Mouse (Mus musculus) heart, embryonic 16.5 days (tissue): ENCODE data around the gene Tnfrsf23. TPM values are rescaled to one million over a fixed set of nuclear protein-coding genes. Genes with fewer than 3 reads are reported as not detected.

Source experiments
- ATAC-seq: fragments of 200-750 bp; cut with Nextera tagmentation; replicated peaks from 2 replicates; pipeline ENCODE4 v1.8.0; 2017; ENCODE audit warnings: moderate number of reproducible peaks; ENCODE audit not compliant: insufficient read depth, low FRiP score; ENCODE audit errors: extremely low read depth
- H3K27ac ChIP-seq: fragments of 300-500 bp; sonication (generic); 2 replicates; pipeline ENCODE4 v1.5.1; 2014; ENCODE audit warnings: mild to moderate bottlenecking, low read length, control low read depth, moderate library complexity
- H3K27me3 ChIP-seq: fragments of 300-500 bp; sonication (generic); 2 replicates; pipeline ENCODE4 v1.6.1; 2014; ENCODE audit warnings: low read length, mixed read lengths; ENCODE audit not compliant: control insufficient read depth, insufficient read depth
- H3K36me3 ChIP-seq: fragments of 300-500 bp; sonication (generic); 2 replicates; pipeline ENCODE4 v1.6.1; 2014; ENCODE audit not compliant: control insufficient read depth, insufficient read depth
- H3K4me1 ChIP-seq: fragments of 300-500 bp; sonication (generic); 2 replicates; pipeline ENCODE4 v1.6.1; 2014; ENCODE audit warnings: low read length, mixed read lengths; ENCODE audit not compliant: control insufficient read depth, insufficient read depth
- H3K4me2 ChIP-seq: fragments of 300-500 bp; sonication (generic); 2 replicates; pipeline ENCODE4 v1.6.1; 2014; ENCODE audit warnings: low read depth, mild to moderate bottlenecking, control low read depth, low read length
- H3K4me3 ChIP-seq: fragments of 300-500 bp; sonication (generic); 2 replicates; pipeline ENCODE4 v1.5.1; 2014; ENCODE audit warnings: mild to moderate bottlenecking, control low read depth, low read length
- H3K9ac ChIP-seq: fragments of 300-500 bp; sonication (generic); 2 replicates; pipeline ENCODE4 v1.6.1; 2014; ENCODE audit warnings: low read length, control low read depth
- H3K9me3 ChIP-seq: fragments of 300-500 bp; sonication (generic); replicated peaks from 2 replicates; pipeline ENCODE4 v1.6.1; 2016; ENCODE audit warnings: low read length; ENCODE audit not compliant: control insufficient read depth
- WGBS: fragments of 180-500 bp; shearing (Covaris S2); extraction: QIAGEN DNeasy Blood & Tissue Kit; methylation state at CpG from one replicate; pipeline ENCODE4 v1.1.7; 2014; 5-methylcytosine and 5-hydroxymethylcytosine counted together
- polyA plus RNA-seq: library from polyadenylated mRNA; unstranded; fragments of >200 nt; fragmentation: Nextera tagmentation; extraction: Ambion mirVana; gene quantifications from 2 replicates; pipeline ENCODE4 v1.2.1, GENCODE M21; 2015

Tnfrsf23 gene
- polyA plus RNA-seq, 1 experiment from 2014 or later: 1.3 TPM

DNA sequence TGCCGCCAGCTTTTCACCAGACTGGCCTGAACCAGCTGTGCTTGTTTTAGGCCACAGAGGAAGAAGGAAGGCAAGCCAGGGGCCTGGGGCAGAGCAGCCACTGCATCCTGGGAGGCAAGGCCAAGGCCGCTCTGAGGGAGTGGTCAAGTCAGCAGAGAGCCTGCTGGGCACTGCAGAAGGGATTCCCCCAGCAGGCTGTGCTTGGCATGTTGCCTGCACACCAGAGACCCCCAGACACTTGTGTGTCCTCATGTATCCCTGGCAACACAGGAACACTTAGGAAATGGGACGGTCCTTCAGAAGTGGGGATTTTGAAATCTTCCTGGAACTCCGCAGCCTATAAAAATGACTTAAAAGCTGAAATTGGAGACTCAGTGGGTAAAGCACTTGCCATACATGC lies 26.4 kb upstream of the Tnfrsf23 start:
- Histone ChIP-seq H3K9me3 (no peaks in the 10 kb centered on the region), H3K9ac (no peak overlapping the region), H3K27ac (peak overlapping the region; percentile 25), H3K36me3 (peaks cover 32% of the 10 kb centered on the region), H3K4me3 (no peak overlapping the region), H3K4me2 (no peak overlapping the region), H3K4me1 (peaks cover 29% of the 10 kb centered on the region), H3K27me3 (no peaks in the 10 kb centered on the region)
- WGBS: 51% methylated on average over 4 of the region's 4 CpGs
- ATAC-seq: no peak

DNA sequence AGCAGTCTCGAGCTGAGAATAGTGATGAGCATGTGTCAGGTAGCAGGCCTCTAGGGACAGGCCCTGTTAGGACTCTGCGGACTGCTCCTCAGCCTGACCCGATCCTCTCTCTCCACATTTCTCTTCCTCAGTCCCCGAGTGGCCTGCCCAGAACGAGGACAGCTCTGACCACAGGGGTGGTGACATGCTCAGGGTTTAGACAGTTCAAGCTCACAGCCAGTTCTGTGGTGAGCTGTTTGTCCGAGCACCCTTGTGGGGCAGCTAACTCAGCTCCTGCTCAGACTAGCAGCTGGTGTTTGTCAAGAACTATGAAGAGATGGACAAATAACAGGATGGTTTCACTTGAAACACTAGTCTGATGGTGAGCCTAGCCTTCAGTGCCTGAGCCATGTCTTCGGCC lies 25.7 kb upstream of the Tnfrsf23 start:
- Histone ChIP-seq H3K27ac (no peak overlapping the region), H3K4me2 (no peak overlapping the region), H3K9me3 (no peaks in the 10 kb centered on the region), H3K4me3 (no peak overlapping the region), H3K4me1 (peaks cover 27% of the 10 kb centered on the region), H3K9ac (no peak overlapping the region), H3K27me3 (no peaks in the 10 kb centered on the region), H3K36me3 (peaks cover 32% of the 10 kb centered on the region)
- 79% methylated on average over 7 of the region's 7 CpGs for WGBS
- no peak for ATAC-seq

DNA sequence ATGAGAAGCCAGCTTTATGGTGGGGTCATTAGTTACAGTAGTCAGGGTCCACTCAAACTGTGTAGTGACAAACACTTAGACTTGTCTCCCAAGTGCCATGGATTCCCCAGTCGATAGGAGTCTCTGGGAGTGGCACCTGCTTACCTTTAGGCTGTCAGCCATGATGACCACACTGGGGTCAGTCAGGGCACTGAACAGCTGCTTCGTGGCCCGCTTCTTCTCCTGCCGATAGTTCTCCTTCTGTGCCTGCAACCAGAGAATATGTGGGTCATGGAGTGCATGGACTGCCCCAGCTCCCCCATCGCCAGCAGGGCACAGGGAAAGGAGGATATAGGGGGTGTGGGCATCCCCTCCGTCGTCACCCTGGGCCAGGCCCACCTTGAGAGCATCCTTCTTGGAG lies 23.7 kb upstream of the Tnfrsf23 start:
- no peak for ATAC-seq
- Histone ChIP-seq H3K9ac (no peak overlapping the region), H3K27ac (no peak overlapping the region), H3K4me2 (no peak overlapping the region), H3K4me3 (no peak overlapping the region), H3K4me1 (peaks cover 19% of the 10 kb centered on the region), H3K9me3 (no peaks in the 10 kb centered on the region), H3K27me3 (no peaks in the 10 kb centered on the region), H3K36me3 (peaks cover 33% of the 10 kb centered on the region)
- WGBS: 92% methylated on average over 7 of the region's 7 CpGs

DNA sequence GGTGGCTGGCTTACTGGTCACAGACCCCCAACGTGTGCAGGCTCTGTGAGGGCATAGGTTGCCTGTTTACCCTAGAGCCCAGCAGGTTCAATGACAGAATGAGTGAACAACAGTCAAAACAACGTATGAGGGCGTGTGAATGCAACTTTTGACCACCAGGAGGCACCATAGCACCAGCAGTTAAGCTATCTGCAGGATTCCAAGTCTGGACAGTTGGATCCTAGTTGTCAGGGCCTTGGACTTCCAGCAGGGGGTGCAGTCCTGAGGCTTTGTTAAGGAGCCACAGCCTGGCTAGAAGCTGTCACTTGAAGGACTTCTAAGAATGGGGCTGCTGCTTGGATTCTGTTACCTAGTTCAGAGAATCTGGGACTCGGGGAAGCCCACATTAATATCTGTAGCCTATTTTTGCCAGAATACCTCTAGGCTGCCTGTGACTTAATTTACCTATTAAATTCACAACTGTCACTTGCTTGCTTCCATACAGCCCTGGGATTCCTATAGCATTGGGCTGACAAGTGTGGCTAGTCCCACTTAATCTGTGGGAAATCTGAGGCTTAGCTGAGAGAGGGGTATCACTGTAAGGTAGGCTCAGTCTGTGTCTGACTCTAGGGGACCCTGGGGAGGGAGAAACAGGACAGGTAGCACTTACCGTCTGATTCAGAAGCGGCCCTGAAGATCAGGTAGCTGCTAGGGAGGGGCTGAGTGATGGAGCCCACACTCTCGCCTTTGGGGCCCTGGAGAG lies 21.2 kb upstream of the Tnfrsf23 start:
- WGBS: 38% methylated on average over 7 of the region's 7 CpGs
- peaks cover 2% of the 10 kb centered on the region for H3K4me1 ChIP-seq
- ATAC-seq: peak; percentile 68
- H3K27me3 ChIP-seq: no peaks in the 10 kb centered on the region
- H3K4me3 ChIP-seq: no peak overlapping the region
- no peak overlapping the region for H3K27ac ChIP-seq
- H3K4me2 ChIP-seq: no peak overlapping the region
- H3K36me3 ChIP-seq: peaks cover 40% of the 10 kb centered on the region
- no peaks in the 10 kb centered on the region for H3K9me3 ChIP-seq
- no peak overlapping the region for H3K9ac ChIP-seq

DNA sequence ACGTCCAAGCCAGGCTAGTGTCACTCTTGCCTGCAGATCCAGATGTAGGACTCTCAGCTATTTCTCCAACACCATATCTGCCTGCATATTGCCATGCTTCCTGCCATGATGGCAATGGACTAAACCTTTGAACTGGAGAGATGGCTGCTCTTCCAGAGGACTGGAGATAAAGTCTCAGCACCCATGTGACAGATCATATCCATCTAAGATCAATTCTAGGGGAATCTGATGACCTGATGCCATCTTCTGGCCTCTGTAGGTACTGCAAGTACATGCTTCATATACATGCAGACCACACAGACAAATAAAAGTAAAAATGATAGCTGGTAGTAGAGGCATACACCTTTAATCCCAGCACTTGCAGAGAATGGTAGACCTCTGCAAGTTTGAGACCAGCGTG lies 10.5 kb upstream of the Tnfrsf23 start:
- ATAC-seq: no peak
- H3K36me3 ChIP-seq: peaks cover 65% of the 10 kb centered on the region
- H3K9me3 ChIP-seq: no peaks in the 10 kb centered on the region
- no peaks in the 10 kb centered on the region for H3K27me3 ChIP-seq
- H3K27ac ChIP-seq: no peak overlapping the region
- H3K9ac ChIP-seq: no peak overlapping the region
- H3K4me2 ChIP-seq: no peak overlapping the region
- WGBS: 63% methylated on average over 2 of the region's 2 CpGs
- no peak overlapping the region for H3K4me3 ChIP-seq
- H3K4me1 ChIP-seq: peaks cover 3% of the 10 kb centered on the region

DNA sequence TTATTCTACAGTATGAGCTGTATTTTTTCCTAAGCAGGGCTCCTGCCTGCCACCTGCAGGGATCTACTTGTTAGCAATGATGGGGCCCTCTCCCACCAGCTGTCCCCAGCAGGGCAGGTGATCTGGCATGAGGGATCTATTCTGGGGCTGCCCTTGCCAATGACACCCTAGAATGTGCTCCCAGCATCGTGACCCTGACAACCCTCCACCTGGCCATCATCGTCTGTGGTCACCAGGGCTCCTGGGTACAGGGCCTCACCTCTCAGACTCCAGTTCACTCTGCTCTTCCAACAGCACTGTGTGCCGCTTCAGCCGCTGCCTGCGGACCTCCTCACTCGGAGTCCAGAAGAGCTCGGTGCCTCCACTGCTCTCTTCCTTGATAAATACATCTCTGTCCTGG lies 8.9 kb upstream of the Tnfrsf23 start:
- H3K9me3 ChIP-seq: no peaks in the 10 kb centered on the region
- peaks cover 7% of the 10 kb centered on the region for H3K4me1 ChIP-seq
- H3K27me3 ChIP-seq: no peaks in the 10 kb centered on the region
- no peak overlapping the region for H3K27ac ChIP-seq
- whole genome bisulfite sequencing: 88% methylated on average over 7 of the region's 7 CpGs
- no peak overlapping the region for H3K4me2 ChIP-seq
- no peak overlapping the region for H3K4me3 ChIP-seq
- peaks cover 73% of the 10 kb centered on the region for H3K36me3 ChIP-seq
- no peak for ATAC-seq
- no peak overlapping the region for H3K9ac ChIP-seq

DNA sequence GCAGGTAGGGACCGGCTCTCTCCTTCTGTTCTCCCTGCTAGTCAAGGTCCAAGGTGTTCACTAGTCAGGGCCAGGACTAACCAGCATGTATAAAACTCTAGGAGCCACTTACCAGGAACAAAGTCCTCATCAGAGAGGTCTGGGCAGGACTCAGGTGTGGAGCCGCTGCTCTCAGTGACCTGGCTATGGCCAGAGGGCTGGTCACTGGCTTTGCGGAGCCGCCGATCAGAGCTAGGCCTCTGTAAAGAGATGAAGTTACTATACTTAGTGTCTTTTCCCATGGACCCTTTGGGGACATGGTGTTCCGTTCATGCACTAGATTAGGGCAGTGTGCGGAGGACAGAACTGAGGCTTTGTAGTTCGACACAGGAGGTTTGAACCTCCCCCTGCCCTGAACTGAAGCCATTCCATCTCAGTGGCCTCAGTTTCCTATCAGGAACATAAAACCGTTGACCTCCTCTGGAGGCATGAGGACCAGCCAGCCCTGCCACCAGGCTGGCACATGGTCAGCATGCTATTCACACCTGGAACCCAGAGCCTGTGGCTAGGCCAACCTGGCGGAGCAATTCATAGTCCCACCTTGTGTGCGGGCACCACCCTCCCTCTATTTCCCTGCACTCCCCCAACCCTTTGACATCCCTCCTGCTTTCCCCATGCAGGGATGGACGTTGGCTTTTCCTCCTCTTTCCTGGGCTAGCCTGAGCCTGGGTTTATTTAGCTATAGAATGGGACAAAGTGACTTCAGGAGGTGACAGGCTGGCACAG lies 7.3 kb upstream of the Tnfrsf23 start:
- Histone ChIP-seq H3K9me3 (no peaks in the 10 kb centered on the region), H3K27ac (no peak overlapping the region), H3K36me3 (peaks cover 80% of the 10 kb centered on the region), H3K4me1 (peaks cover 7% of the 10 kb centered on the region), H3K4me3 (no peak overlapping the region), H3K27me3 (no peaks in the 10 kb centered on the region), H3K4me2 (no peak overlapping the region), H3K9ac (no peak overlapping the region)
- ATAC-seq: no peak
- 89% methylated on average over 12 of the region's 12 CpGs for WGBS

DNA sequence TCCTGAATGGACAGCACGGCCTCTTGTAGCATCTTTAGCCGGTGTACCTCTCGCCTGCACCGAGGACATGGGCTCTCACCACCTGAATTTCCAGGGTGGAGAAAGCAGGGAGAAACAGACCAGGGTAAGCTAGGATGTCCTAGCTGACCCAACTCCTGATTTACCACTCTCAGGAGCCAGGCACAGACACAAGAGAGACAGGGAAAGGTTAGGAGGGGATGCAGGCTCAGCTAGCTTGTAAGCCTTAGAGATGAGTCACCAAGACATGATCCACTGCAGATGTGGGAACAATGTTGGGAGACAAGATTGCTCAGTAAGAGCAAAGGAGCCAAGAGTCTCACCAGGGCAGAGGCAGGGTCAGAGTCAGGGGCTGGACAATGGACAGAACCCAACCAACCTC lies 6.2 kb upstream of the Tnfrsf23 start:
- no peak overlapping the region for H3K4me3 ChIP-seq
- ATAC-seq: no peak
- H3K9ac ChIP-seq: no peak overlapping the region
- no peak overlapping the region for H3K27ac ChIP-seq
- peaks cover 7% of the 10 kb centered on the region for H3K4me1 ChIP-seq
- H3K4me2 ChIP-seq: no peak overlapping the region
- no peaks in the 10 kb centered on the region for H3K9me3 ChIP-seq
- H3K36me3 ChIP-seq: peaks cover 73% of the 10 kb centered on the region
- WGBS: 95% methylated on average over 4 of the region's 4 CpGs
- H3K27me3 ChIP-seq: no peaks in the 10 kb centered on the region

DNA sequence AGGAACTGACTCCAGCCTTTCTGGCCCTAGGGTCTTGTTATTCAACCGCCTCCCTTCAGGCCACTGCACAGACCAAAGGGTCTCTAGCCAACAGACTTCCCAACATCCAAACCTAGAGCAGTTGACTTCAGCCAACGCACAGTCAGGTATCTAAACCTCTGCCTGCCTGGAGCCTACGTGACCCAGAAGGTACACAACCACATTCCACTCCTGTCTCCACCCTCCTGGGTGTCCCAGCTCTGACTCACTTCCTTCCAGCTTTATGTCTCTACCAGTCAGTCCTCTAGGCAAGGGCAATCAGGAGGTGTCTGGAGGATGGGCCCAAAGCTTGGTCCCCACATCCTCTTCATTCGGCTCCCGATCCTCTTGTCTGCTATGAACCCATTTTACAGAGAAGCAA lies 5.5 kb upstream of the Tnfrsf23 start:
- H3K9me3 ChIP-seq: no peaks in the 10 kb centered on the region
- ATAC-seq: no peak
- no peak overlapping the region for H3K9ac ChIP-seq
- WGBS: 86% methylated on average over 5 of the region's 5 CpGs
- H3K4me3 ChIP-seq: no peak overlapping the region
- H3K27ac ChIP-seq: no peak overlapping the region
- no peak overlapping the region for H3K4me2 ChIP-seq
- H3K36me3 ChIP-seq: peaks cover 66% of the 10 kb centered on the region
- peaks cover 7% of the 10 kb centered on the region for H3K4me1 ChIP-seq
- no peaks in the 10 kb centered on the region for H3K27me3 ChIP-seq
